Mouse (Mus musculus): ENCODE data around the gene Errfi1.

DNA sequence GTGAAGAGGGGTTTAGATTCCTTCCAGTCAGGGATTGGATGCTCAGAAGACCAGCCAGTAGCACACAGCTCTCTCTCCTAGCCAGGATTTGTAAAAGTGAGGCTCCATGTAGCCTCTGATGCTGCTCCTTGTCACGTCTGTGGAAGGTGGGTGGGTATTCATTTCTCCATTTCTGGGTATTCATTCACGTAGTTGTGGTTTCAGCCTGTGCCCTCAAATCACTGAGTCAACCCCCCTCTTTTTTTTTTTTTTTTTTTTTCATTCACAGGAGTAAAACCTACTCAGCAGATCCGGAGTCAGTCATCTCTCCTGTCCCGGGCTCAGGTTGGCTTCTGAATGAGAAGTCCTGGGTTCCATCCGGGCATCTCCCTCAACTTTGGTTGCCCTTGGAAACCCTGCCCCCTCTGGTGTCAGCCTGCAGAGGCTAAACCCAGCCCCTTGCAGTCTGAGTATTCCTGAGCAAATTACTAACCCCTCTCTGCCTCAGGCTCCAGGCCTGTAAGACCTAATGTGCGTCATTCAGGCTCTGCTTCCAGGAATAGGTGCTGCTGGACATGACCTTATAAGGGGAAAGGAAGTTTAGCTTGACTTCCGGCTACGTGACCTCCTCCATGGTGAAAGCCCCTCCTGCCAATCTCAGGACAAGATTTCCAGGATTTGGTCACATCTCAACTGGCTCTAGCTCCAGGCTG lies 63.8 kb downstream of the Errfi1 start:
- TF ChIP-seq CTCF (IDR thresholded peaks at IDR 0.05; ENCODE audit: low read depth, low read length) (no peak), EP300 (IDR thresholded peaks at IDR 0.05; ENCODE audit: insufficient read depth, low read depth, low read length) (0 out of 2 replicates have a peak, but pooled peaks have one; percentile 25), POLR2A (IDR thresholded peaks at IDR 0.05; ENCODE audit: insufficient read depth, low read length) (no peak)
